Mouse (Mus musculus): Measurements from ENCODE around the gene Cyp2d34. TPM values are rescaled to one million over a fixed set of nuclear protein-coding genes. Genes with fewer than 3 reads are reported as not detected.

Gene Cyp2d34
- polyA plus RNA-seq (2012; ENCODE audit: insufficient read depth, insufficient read length, missing spikeins), result not detected in 2 replicates

- Histone ChIP-seq H3K4me3 (ENCODE audit: insufficient read depth, low read length) (no peak within 1 kb of the TSS), H3K27ac (ENCODE audit: insufficient read depth, low read depth, low read length) (no peak within 1 kb of the TSS), H3K4me1 (ENCODE audit: control insufficient read depth, insufficient read depth, low read length) (no peaks in the 10 kb centered on the region)
- TF ChIP-seq CTCF (IDR thresholded peaks at IDR 0.05; ENCODE audit: low read depth, low read length), result no peak
These were observed at the start of gene Cyp2d34 for GRCm38 (mm10) chr15:82620531-82621202. Cyp2d34 (minus strand) TSS chr15:82620946.

GRCm38 (mm10) chr15:82656346-82656745 is 35.6 kb upstream of the Cyp2d34 start:
- no peak overlapping the region for H3K4me3 ChIP-seq (ENCODE audit: insufficient read depth, low read length)
- no peak for TF ChIP-seq CTCF (IDR thresholded peaks at IDR 0.05; ENCODE audit: low read depth, low read length)
- TF ChIP-seq POLR2A (IDR thresholded peaks at IDR 0.05; ENCODE audit: borderline replicate concordance, low read depth, low read length), result no peak
- H3K4me1 ChIP-seq (ENCODE audit: control insufficient read depth, insufficient read depth, low read length), result no peaks in the 10 kb centered on the region
- H3K27ac ChIP-seq (ENCODE audit: insufficient read depth, low read depth, low read length), result no peak overlapping the region

GRCm38 (mm10) chr15:82644371-82644770 is 23.6 kb upstream of the Cyp2d34 start:
- TF ChIP-seq CTCF (IDR thresholded peaks at IDR 0.05; ENCODE audit: low read depth, low read length), result no peak
- TF ChIP-seq POLR2A (IDR thresholded peaks at IDR 0.05; ENCODE audit: borderline replicate concordance, low read depth, low read length), result no peak
- H3K27ac ChIP-seq (ENCODE audit: insufficient read depth, low read depth, low read length), result no peak overlapping the region
- H3K4me1 ChIP-seq (ENCODE audit: control insufficient read depth, insufficient read depth, low read length), result no peaks in the 10 kb centered on the region
- H3K4me3 ChIP-seq (ENCODE audit: insufficient read depth, low read length), result no peak overlapping the region

- Histone ChIP-seq H3K4me3 (ENCODE audit: insufficient read depth, low read length) (no peak overlapping the region), H3K4me1 (ENCODE audit: control insufficient read depth, insufficient read depth, low read length) (no peaks in the 10 kb centered on the region), H3K27ac (ENCODE audit: insufficient read depth, low read depth, low read length) (no peak overlapping the region)
- TF ChIP-seq CTCF (IDR thresholded peaks at IDR 0.05; ENCODE audit: low read depth, low read length), result no peak
- TF ChIP-seq POLR2A (IDR thresholded peaks at IDR 0.05; ENCODE audit: borderline replicate concordance, low read depth, low read length), result no peak
These were observed 23.0 kb upstream of the Cyp2d34 start for GRCm38 (mm10) chr15:82643771-82644170.

- H3K4me3 ChIP-seq (ENCODE audit: insufficient read depth, low read length), result no peak overlapping the region
- H3K4me1 ChIP-seq (ENCODE audit: control insufficient read depth, insufficient read depth, low read length), result no peaks in the 10 kb centered on the region
- no peak for TF ChIP-seq CTCF (IDR thresholded peaks at IDR 0.05; ENCODE audit: low read depth, low read length)
- H3K27ac ChIP-seq (ENCODE audit: insufficient read depth, low read depth, low read length), result no peak overlapping the region
These were observed 22.0 kb upstream of the Cyp2d34 start for GRCm38 (mm10) chr15:82642771-82643170.

- H3K27ac ChIP-seq (ENCODE audit: insufficient read depth, low read depth, low read length), result no peak overlapping the region
- no peak for TF ChIP-seq POLR2A (IDR thresholded peaks at IDR 0.05; ENCODE audit: borderline replicate concordance, low read depth, low read length)
- no peak for TF ChIP-seq CTCF (IDR thresholded peaks at IDR 0.05; ENCODE audit: low read depth, low read length)
- no peak overlapping the region for H3K4me3 ChIP-seq (ENCODE audit: insufficient read depth, low read length)
- H3K4me1 ChIP-seq (ENCODE audit: control insufficient read depth, insufficient read depth, low read length), result no peaks in the 10 kb centered on the region
These were observed 21.2 kb upstream of the Cyp2d34 start for GRCm38 (mm10) chr15:82641921-82642320.

- H3K4me1 ChIP-seq (ENCODE audit: control insufficient read depth, insufficient read depth, low read length), result no peaks in the 10 kb centered on the region
- no peak overlapping the region for H3K27ac ChIP-seq (ENCODE audit: insufficient read depth, low read depth, low read length)
- H3K4me3 ChIP-seq (ENCODE audit: insufficient read depth, low read length), result no peak overlapping the region
- TF ChIP-seq POLR2A (IDR thresholded peaks at IDR 0.05; ENCODE audit: borderline replicate concordance, low read depth, low read length) (no peak), CTCF (IDR thresholded peaks at IDR 0.05; ENCODE audit: low read depth, low read length) (no peak)
These were observed 20.6 kb upstream of the Cyp2d34 start for GRCm38 (mm10) chr15:82641390-82641789.

- no peak overlapping the region for H3K27ac ChIP-seq (ENCODE audit: insufficient read depth, low read depth, low read length)
- no peak overlapping the region for H3K4me3 ChIP-seq (ENCODE audit: insufficient read depth, low read length)
- TF ChIP-seq CTCF (IDR thresholded peaks at IDR 0.05; ENCODE audit: low read depth, low read length) (no peak), POLR2A (IDR thresholded peaks at IDR 0.05; ENCODE audit: borderline replicate concordance, low read depth, low read length) (no peak)
- no peaks in the 10 kb centered on the region for H3K4me1 ChIP-seq (ENCODE audit: control insufficient read depth, insufficient read depth, low read length)
These were observed 19.5 kb upstream of the Cyp2d34 start for GRCm38 (mm10) chr15:82640201-82640600.

GRCm38 (mm10) chr15:82637130-82638075 is 16.7 kb upstream of the Cyp2d34 start:
- no peak overlapping the region for H3K27ac ChIP-seq (ENCODE audit: insufficient read depth, low read depth, low read length)
- no peak for TF ChIP-seq CTCF (IDR thresholded peaks at IDR 0.05; ENCODE audit: low read depth, low read length)
- no peak for TF ChIP-seq POLR2A (IDR thresholded peaks at IDR 0.05; ENCODE audit: borderline replicate concordance, low read depth, low read length)
- no peaks in the 10 kb centered on the region for H3K4me1 ChIP-seq (ENCODE audit: control insufficient read depth, insufficient read depth, low read length)
- H3K4me3 ChIP-seq (ENCODE audit: insufficient read depth, low read length), result no peak overlapping the region

- TF ChIP-seq CTCF (IDR thresholded peaks at IDR 0.05; ENCODE audit: low read depth, low read length) (no peak), POLR2A (IDR thresholded peaks at IDR 0.05; ENCODE audit: borderline replicate concordance, low read depth, low read length) (no peak)
These were observed 14.2 kb upstream of the Cyp2d34 start for GRCm38 (mm10) chr15:82634976-82635375.

More at GRCm38 (mm10) chr15:82634976-82635375, 14.2 kb upstream of the Cyp2d34 start:
- Histone ChIP-seq H3K27ac (ENCODE audit: insufficient read depth, low read depth, low read length) (no peak overlapping the region), H3K4me1 (ENCODE audit: control insufficient read depth, insufficient read depth, low read length) (no peaks in the 10 kb centered on the region), H3K4me3 (ENCODE audit: insufficient read depth, low read length) (no peak overlapping the region)

Data from bone marrow macrophage, adult 2 months (primary cell).